Comparison of ENCODE assay signal across 12 mouse cellular contexts in genomic region chr7:92806512-92807188, GRCm38 (mm10).
A peak's percentile ranks its signal among the peaks of the same experiment; 100 is the strongest.
DNase-seq lines count a peak whose midpoint lies in the region; ATAC-seq and TF ChIP-seq lines count a peak whose summit lies in the region.
"Had no signal": no experiment of that assay in that cellular context is flagged by ENCODE, and none has a peak within 500 bp of the region (broad histone marks: within the 10 kb centered on the region; RNA-seq: fewer than 3 reads in every experiment).

No protein-coding gene starts in this region.

- H3K27ac ChIP-seq in cerebellum, adult 2 months (ENCODE audit: insufficient read depth, low read length): peak overlapping the region; percentile 25; the same call in 1 of the 2 replicates
- 0 out of 2 replicates have a peak overlapping the region, but pooled peaks have one; percentile 13 for H3K27ac ChIP-seq in neural tube, embryonic 13.5 days (replicated peaks)
- no peak overlapping the region for H3K27ac ChIP-seq in hindbrain, embryonic 14.5 days
- H3K27ac ChIP-seq: kidney, postnatal 0 days had no signal

- peak overlapping the region; percentile 31; the same call in 1 of the 2 replicates for H3K9ac ChIP-seq in neural tube, embryonic 13.5 days
- no peak overlapping the region for H3K9ac ChIP-seq in hindbrain, embryonic 14.5 days

- no peaks in the 10 kb centered on the region for H3K27me3 ChIP-seq in cerebellum, adult 2 months (ENCODE audit: control insufficient read depth, insufficient read depth, low read length)
- H3K27me3 ChIP-seq in neural tube, embryonic 13.5 days: no peaks in the 10 kb centered on the region
- no peaks in the 10 kb centered on the region for H3K27me3 ChIP-seq in hindbrain, embryonic 14.5 days (ENCODE audit: control insufficient read depth, insufficient read depth, low read length)
- H3K27me3 ChIP-seq: Patski had no signal

- H3K9me3 ChIP-seq in neural tube, embryonic 13.5 days: no peaks in the 10 kb centered on the region
- no peaks in the 10 kb centered on the region for H3K9me3 ChIP-seq in hindbrain, embryonic 14.5 days (ENCODE audit: control insufficient read depth, low read length)

- peak overlapping the region; percentile 10 for H3K4me3 ChIP-seq in cerebellum, adult 2 months (replicated peaks; ENCODE audit: insufficient read depth, low read depth, low read length)
- no peak overlapping the region for H3K4me3 ChIP-seq in neural tube, embryonic 13.5 days
- no peak overlapping the region for H3K4me3 ChIP-seq in hindbrain, embryonic 14.5 days (replicated peaks; ENCODE audit: low read length)
- H3K4me3 ChIP-seq: erythroblast, embryonic 14.5 days had no signal

- no peaks in the 10 kb centered on the region for H3K36me3 ChIP-seq in neural tube, embryonic 13.5 days
- H3K36me3 ChIP-seq in hindbrain, embryonic 14.5 days (replicated peaks; ENCODE audit: control insufficient read depth, insufficient read depth): no peaks in the 10 kb centered on the region

- no peak for ATAC-seq in cerebellum, adult (ENCODE audit: insufficient number of reproducible peaks, low FRiP score, low TSS enrichment)
- ATAC-seq in neural tube, embryonic 13.5 days (ENCODE audit: low read depth): peak; percentile 42; the same call in 1 of the 2 replicates
- 0 out of 2 replicates have a peak, but pooled peaks have one; percentile 38 for ATAC-seq in hindbrain, embryonic 14.5 days (ENCODE audit: low FRiP score)
- ATAC-seq: lung, postnatal 0 days; Patski had no signal

- TF ChIP-seq CTCF in cerebellum, adult 2 months (IDR thresholded peaks at IDR 0.05; ENCODE audit: borderline replicate concordance, insufficient read depth, low read depth, low read length): no peak

- H3K4me1 ChIP-seq in cerebellum, adult 2 months (ENCODE audit: control insufficient read depth, insufficient read depth, low read length): peaks cover 18% of the 10 kb centered on the region
- peaks cover 18% of the 10 kb centered on the region for H3K4me1 ChIP-seq in neural tube, embryonic 13.5 days (replicated peaks)
- 0 out of 2 replicates have a peak, but pooled peaks cover 6% of the 10 kb centered on the region for H3K4me1 ChIP-seq in hindbrain, embryonic 14.5 days (replicated peaks; ENCODE audit: control insufficient read depth, insufficient read depth, low read length)

- 28% methylated on average over 15 of the region's 15 CpGs for WGBS in cerebellum, adult 2 months
- 43% methylated on average over 15 of the region's 15 CpGs for WGBS in neural tube, embryonic 13.5 days
- 38% methylated on average over 15 of the region's 15 CpGs for WGBS in hindbrain, embryonic 14.5 days

- peak in 1 of 2 experiments; percentile 47 for DNase-seq in cerebellum, adult 2 months
- no peak for DNase-seq in neural tube, embryonic 10.5 days (ENCODE audit: extremely low spot score, low spot score)
- peak; percentile 48 for DNase-seq in hindbrain, embryonic 14.5 days (ENCODE audit: low spot score)
- DNase-seq in right cerebral cortex, postnatal 14 days: peak; percentile 51
- no peak for DNase-seq in lung, postnatal 25 days (ENCODE audit: low spot score)
- DNase-seq in urinary bladder, postnatal 36 days (ENCODE audit: low spot score in 2 of 2): no peak

- H3K4me2 ChIP-seq in neural tube, embryonic 13.5 days: peak overlapping the region; percentile 30
- peak overlapping the region; percentile 30 for H3K4me2 ChIP-seq in hindbrain, embryonic 14.5 days (replicated peaks)

- no peak for TF ChIP-seq POLR2A in cerebellum, adult 2 months (IDR thresholded peaks at IDR 0.05; ENCODE audit: borderline replicate concordance, insufficient read depth, low read length)

Comparison
In these comparisons a context has a peak if more than half of its experiments do, and no peak if none do; other contexts are left out.
1. DNase-seq: peak in hindbrain, embryonic 14.5 days (single experiment) and right cerebral cortex, postnatal 14 days (single experiment); none in neural tube, embryonic 10.5 days (single experiment), lung, postnatal 25 days (single experiment) and urinary bladder, postnatal 36 days (0 of 2).